Mouse (Mus musculus): ENCODE measurements around the gene Tfe3.

DNA sequence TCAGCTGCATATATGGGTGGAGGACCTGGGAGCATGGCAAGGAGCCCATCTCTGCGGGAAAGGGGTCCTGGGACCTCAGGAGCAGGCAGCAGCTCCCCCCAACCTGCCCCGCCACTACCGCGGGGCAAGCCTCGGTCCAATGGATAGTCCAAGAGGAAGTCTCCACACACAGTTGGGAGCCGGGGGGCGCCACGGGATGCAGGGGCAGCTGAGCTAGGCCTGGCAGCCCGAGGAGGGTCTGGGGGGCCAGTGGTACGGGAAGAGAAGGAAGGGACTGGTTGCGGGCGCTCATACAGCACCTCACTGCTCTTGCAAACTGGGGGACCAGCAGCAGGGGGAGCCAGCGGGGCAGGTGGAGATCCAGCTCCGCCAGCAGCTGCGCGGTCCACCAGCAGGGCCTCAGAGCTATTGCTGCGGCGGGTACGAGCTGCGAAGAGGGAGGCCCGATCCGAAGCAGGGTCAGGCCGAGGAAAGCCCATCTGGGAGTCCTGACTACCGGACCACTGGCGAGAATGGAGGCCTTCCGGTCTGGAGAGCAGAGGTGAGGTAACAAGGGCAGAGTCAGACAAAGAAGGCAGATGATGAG lies 28.7 kb upstream of the Tfe3 start:
- peak; percentile 88 for TF ChIP-seq CTCF (IDR thresholded peaks at IDR 0.05; ENCODE audit: low read depth)
- no peak for TF ChIP-seq EP300 (IDR thresholded peaks at IDR 0.05; ENCODE audit: low read depth)

All from liver, embryonic 14.5 days (tissue).